Mouse (Mus musculus) neural tube, embryonic 10.5 days (tissue): ENCODE measurements around the gene Dhx30.

Experiments used
- DNase-seq: peaks from one replicate; pipeline ENCODE4 v3.0.0-alpha.2; 2017; ENCODE audit warnings: low spot score; ENCODE audit errors: extremely low spot score

Gene Dhx30

GRCm38 (mm10) chr9:110047857-110048256 lies 69.8 kb downstream of the Dhx30 start:
- DNase-seq = no peak

GRCm38 (mm10) chr9:110047260-110047659 lies 70.4 kb downstream of the Dhx30 start:
- no peak for DNase-seq

- DNase-seq = no peak
These were observed 71.8 kb downstream of the Dhx30 start for GRCm38 (mm10) chr9:110045763-110046377.

GRCm38 (mm10) chr9:110044373-110044772 lies 73.3 kb downstream of the Dhx30 start:
- DNase-seq = no peak

- DNase-seq = no peak
These were observed 79.1 kb downstream of the Dhx30 start for GRCm38 (mm10) chr9:110038485-110038884.

GRCm38 (mm10) chr9:110037895-110038294 lies 79.7 kb downstream of the Dhx30 start:
- no peak for DNase-seq

GRCm38 (mm10) chr9:110035091-110035490 lies 82.5 kb downstream of the Dhx30 start:
- DNase-seq = no peak
